Mouse (Mus musculus): ENCODE measurements around the gene Plg.

Gene Plg

GRCm38 (mm10) chr17:12385049-12385794 is 6.8 kb downstream of the Plg start:
- no peak for DNase-seq (ENCODE audit: low spot score)

- DNase-seq (ENCODE audit: low spot score) = no peak
Measured at GRCm38 (mm10) chr17:12387781-12388180, 9.4 kb downstream of the Plg start.

- DNase-seq (ENCODE audit: low spot score) = no peak
Measured at GRCm38 (mm10) chr17:12388239-12388638, 9.8 kb downstream of the Plg start.

GRCm38 (mm10) chr17:12396163-12396677 is 17.8 kb downstream of the Plg start:
- no peak for DNase-seq (ENCODE audit: low spot score)

- no peak for DNase-seq (ENCODE audit: low spot score)
Measured at GRCm38 (mm10) chr17:12403420-12403819, 25.0 kb downstream of the Plg start.

GRCm38 (mm10) chr17:12409346-12409944 is 31.0 kb downstream of the Plg start:
- DNase-seq (ENCODE audit: low spot score) = no peak

GRCm38 (mm10) chr17:12412181-12412890 is 33.9 kb downstream of the Plg start:
- peak; percentile 57 for DNase-seq (ENCODE audit: low spot score)

- DNase-seq (ENCODE audit: low spot score) = no peak
Measured at GRCm38 (mm10) chr17:12412891-12413237, 34.5 kb downstream of the Plg start.

- DNase-seq (ENCODE audit: low spot score) = peak; percentile 32
Measured at GRCm38 (mm10) chr17:12415031-12415735, 36.8 kb downstream of the Plg start.

GRCm38 (mm10) chr17:12415741-12416140 is 37.3 kb downstream of the Plg start:
- DNase-seq (ENCODE audit: low spot score) = no peak

GRCm38 (mm10) chr17:12416250-12416895 is 38.0 kb downstream of the Plg start:
- DNase-seq (ENCODE audit: low spot score) = peak; percentile 86

GRCm38 (mm10) chr17:12419491-12420079 is 41.2 kb downstream of the Plg start:
- no peak for DNase-seq (ENCODE audit: low spot score)

- DNase-seq (ENCODE audit: low spot score) = no peak
Measured at GRCm38 (mm10) chr17:12420886-12421574, 42.6 kb downstream of the Plg start.

GRCm38 (mm10) chr17:12422143-12422542 is 43.7 kb downstream of the Plg start:
- no peak for DNase-seq (ENCODE audit: low spot score)

- no peak for DNase-seq (ENCODE audit: low spot score)
Measured at GRCm38 (mm10) chr17:12427156-12427555, 48.7 kb downstream of the Plg start.

GRCm38 (mm10) chr17:12428369-12428768 is 50.0 kb downstream of the Plg start:
- peak; percentile 74 for DNase-seq (ENCODE audit: low spot score)

GRCm38 (mm10) chr17:12431707-12432106 is 53.3 kb downstream of the Plg start:
- DNase-seq (ENCODE audit: low spot score) = no peak

GRCm38 (mm10) chr17:12437771-12438170 is 59.4 kb downstream of the Plg start:
- no peak for DNase-seq (ENCODE audit: low spot score)

- DNase-seq (ENCODE audit: low spot score) = no peak
Measured at GRCm38 (mm10) chr17:12444561-12444960, 66.2 kb downstream of the Plg start.

GRCm38 (mm10) chr17:12451234-12451633 is 72.8 kb downstream of the Plg start:
- DNase-seq (ENCODE audit: low spot score) = peak; percentile 65
